Mouse (Mus musculus): Measurements from ENCODE around the gene Anks1.

GRCm38 (mm10) chr17:28029308-28029707 lies 120.2 kb downstream of the Anks1 start:
- TF ChIP-seq POLR2A (IDR thresholded peaks at IDR 0.05; ENCODE audit: borderline replicate concordance, insufficient read depth, low read length) (no peak), CTCF (IDR thresholded peaks at IDR 0.05; ENCODE audit: borderline replicate concordance, insufficient read depth, low read depth, low read length) (no peak)
